Mouse (Mus musculus) right cerebral cortex, adult 18-20 months (tissue): Measurements from ENCODE around the gene 1110004F10Rik.
"Not testable (repeated sequence)": the region's sequence is repeated elsewhere in the genome, so short reads cannot be mapped to it uniquely, and the experiment has no call there.

ENCODE experiments used
- DNase-seq: peaks from one replicate; pipeline ENCODE4 v3.0.0; 2022; ENCODE audit warnings: mixed read lengths

1110004F10Rik gene

DNA sequence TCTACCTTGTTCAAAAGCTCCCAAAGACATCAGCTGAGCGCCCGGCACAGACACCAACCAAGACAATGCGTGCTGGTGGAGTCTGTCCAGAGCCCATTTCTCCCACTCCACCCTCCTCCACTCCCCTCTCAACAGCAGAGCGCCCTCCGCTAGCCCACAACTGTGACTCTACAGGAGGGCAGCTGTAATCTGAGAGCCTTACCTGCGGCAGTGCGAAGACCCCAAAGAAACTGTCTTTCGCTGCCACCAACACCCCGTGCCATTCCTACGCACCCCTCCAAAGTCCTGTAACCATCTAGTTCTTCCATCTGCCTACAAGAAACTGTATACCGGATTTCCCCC, at the start of gene 1110004F10Rik:
TSS of gene 1110004F10Rik (plus strand) at position 202 of the 342 bp plus-strand sequence.
- no peak for DNase-seq

DNA sequence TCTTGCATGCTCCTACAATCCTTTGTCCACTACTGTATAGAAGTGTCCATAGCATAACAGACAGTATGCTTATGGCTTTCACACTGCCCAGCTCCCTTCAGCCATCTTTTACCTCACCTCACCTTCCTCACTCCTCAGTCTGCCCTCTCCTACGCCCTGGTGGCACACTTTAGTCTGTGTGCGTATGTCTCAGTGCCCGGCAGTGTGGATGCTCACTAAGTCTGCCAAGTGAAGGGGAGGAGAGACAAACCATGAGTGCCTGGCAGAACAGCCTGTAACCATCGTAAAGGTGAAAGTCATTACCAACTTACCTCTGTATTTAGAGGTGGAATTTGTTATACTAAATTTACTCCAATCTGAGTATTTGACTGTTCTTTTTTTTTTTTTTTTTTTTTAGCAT, 36.5 kb upstream of the 1110004F10Rik start:
- no peak for DNase-seq

DNA sequence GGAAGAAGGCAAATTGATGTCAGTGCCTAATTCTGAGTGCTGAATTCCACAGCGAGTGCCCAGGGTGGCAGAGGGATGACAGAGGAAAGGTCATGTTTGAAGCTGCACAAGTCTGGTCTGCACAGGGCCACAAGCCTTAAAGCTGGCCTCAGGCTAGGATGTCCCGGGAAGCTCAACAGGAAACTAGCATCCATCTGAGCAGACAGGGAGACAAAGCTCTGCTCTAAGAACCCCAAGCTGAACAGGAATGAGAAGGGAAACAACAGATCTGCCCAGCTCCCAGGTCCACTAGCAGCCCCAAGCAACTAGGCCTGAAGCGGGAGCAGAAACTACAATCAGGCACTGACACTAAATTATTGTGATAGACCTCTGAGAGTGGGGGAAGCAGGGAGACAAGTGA, 9.2 kb upstream of the 1110004F10Rik start:
- no peak for DNase-seq

DNA sequence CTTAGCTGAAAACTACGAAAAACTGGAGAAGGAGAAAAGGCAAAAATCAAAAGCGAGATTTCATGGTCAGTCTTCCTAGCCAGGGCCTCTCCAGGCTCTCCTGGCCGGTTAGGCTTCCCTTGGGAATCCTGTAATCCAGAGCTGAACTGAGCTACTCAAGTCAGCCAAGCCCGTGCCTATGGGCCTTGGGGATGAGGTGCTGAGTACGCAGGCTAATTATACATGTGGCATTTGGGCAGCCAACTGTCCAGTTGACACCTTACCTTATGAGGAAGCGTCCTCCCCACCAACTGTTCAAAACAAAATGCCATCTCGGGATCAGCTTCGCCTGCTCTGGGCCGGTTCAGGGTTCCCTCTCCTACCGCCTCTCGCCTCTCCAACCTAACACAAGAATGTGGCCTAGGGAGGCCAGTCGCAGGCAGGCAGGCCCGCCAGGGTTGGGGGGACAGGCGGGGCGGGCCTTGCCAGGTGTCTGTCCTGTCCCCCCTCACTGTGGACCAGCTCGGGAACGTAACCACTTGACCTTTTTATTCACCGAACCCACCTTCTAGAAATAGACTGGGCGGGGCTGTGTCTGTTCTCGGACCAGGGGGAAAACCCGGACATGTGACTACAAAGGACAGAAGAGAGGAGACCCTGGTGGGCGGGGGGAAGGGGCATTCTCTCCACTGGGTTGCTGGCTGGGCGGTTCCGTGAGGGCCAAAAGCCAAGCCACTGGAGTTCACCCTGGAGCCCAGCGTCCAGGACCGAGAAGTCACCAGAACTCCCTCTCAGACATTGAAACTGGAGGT, 8.4 kb upstream of the 1110004F10Rik start:
- no peak for DNase-seq

DNA sequence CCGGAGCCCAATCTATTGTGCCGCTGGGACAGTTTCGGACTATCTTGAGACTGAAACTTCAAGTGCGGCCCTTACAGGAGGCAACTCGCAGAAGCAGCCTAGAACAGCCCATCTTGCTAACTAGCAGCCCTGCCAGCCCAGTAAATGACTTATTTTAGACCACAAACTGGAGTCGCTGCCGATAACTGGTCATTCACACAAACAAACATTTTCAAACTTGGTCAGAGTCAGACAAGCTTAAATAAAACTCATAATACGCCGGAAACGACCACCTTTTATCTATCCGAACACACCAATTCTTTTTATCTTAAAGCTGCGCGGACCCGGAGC, 7.8 kb upstream of the 1110004F10Rik start:
- DNase-seq = no peak

DNA sequence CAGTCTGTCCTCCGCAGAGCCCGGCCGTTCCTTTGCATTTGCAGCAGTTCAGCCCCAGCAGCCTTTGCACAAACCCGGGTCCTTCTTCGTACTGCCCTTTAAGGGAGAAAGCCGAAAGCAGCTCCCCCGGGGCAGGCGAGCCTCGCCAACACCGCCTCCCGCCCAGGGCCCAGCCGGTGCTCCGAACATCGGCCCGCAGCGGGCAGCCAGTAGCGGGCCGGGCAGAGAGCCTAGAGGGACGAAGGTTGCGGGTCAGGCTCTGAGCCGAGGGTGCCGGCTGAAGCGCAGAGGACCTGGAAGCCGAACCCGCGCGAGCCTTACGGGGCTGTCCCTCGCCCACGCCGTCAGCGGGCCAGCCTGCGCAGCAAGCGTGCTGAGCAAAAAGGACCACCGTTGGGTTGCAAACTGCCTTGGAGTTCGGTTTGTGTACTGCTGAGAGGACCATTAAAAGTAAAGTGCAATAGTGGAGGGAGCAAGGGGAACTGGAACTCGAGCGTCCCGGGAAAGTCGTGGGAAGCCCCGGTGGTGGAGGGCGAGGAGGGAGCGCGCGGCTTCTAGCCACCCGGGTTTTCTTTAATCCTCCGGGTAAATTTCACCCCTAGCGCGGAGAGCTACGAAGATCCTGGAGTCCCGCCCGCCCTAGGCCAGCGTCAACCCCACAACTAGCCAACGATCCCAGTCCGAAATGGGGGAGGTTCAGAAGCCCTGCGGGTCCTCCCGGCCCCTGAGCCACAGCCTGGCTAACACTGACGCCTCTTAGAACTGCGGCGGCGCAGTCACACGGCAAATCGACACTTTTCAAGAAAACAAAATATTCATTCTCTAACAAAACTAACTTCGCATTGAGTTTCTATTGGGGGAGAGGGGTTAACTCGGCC, 7.2 kb upstream of the 1110004F10Rik start:
- peak; percentile 14 for DNase-seq

DNA sequence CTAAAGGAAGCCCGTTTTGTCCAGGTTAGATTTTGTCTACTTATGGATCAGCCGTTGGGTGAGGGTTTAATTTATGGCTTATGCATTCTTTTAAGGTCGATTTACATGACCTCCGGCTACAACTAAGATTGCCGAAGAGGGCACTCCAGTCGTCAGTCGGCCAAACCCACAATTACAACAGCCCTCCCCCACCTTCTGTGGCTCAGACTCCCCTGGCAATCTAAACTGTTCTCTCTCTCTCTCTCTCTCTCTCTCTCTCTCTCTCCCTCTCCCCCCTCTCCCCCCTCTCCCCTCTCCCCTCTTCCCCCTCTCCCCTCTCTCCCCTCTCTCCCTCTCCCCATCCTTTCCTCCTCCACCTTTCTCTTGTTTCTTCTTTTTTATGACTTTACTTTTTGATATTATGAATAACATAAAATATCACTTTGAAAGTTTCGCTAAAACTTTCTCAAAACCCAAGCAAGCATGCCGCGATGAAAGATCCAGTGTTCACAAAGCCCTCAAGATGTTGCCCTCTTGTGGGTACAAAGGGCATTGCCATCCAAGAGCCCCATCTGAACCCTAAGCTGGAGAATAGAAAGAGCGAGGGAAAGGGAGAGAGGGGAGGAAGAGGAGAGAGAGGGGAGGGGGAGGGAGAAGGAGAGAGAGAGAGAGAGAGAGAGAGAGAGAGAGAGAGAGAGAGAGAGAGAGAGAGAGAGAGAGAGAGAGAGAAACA, 6.4 kb upstream of the 1110004F10Rik start:
- DNase-seq = peak; percentile 74

DNA sequence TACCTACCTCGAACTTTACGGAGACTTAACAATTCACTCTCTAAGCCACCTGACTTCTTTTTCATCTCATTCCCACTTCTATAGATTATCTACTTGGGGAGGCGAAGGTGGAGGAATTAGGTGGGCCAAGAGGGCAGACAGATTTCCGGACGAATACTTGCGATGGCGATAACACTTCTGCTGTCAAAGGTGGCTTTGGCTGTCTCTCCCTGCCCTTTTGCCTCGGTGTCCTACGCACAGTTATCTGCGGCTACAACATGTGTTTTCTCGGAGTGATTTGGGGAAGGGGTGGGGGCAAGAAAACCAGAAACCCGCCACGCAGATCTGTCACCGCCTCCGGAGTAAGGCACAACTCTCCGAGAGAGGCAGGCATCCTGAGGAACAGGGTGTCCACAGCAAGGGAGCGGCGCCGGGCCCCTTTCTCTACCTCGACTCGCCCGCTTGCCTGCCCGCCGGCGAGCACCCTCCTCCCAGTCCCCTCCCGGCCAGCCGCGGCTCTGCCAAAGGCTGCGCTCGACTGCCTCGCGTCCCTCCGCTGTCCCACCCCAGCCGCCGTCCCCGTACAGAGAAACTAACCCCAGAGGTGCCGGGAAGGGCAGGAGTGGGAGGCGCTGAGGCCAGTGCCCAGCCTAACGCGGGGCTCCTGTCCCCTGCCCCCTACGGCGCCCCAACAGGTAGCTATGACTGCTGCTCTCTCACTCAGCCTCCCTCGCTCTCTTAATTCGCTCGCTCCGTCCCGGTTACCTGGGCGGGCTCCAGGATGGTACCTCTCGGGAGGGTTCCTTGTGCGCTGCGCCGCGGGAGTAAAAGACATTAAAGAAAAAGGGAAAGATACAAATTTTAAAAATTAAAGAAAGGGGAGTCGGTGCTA, 5.6 kb upstream of the 1110004F10Rik start:
- peak; percentile 36 for DNase-seq

DNA sequence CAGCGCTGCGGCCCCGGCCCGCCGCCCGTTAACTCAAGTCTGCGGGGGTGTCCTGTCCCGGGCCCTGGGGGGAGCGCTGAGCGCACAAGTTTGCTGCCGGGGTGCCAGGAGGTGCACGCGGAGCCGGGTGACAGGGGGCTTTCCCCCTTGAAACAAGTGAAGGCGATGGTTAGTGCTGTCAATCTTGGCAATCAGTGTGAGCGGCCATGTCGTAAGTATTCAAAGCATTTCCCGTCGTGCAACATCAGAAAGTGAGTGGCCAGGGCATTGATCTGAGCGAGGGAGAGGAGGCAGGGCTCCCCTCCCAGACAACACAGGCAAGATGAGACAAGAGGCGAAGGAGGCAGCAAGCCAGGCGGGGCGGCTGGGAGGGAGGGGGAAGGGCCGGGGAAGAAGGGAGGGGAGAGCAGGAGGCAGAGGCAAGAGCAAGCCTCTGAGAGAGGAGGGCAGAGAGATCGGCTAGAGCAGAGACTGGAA, 4.9 kb upstream of the 1110004F10Rik start:
- DNase-seq = peak; percentile 34

DNA sequence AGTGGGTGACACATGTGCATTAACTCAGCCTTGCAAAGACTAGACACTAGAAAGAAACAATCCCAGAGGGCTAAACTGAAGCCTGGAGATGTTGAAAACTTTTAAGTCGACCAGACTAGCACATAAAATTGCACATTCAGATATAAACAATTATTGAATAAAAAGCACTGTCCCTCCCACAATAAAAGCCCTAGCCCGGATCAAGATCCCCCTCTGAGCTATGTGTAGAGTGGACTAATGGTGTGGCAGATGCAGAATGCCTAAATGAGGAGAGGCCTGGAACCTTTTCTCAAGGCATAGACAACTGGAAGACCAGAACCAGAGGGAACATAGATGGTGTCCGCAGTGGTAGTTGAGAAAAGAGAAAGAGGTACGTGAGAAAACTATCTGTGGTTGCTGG, 3.7 kb upstream of the 1110004F10Rik start:
- DNase-seq = no peak

DNA sequence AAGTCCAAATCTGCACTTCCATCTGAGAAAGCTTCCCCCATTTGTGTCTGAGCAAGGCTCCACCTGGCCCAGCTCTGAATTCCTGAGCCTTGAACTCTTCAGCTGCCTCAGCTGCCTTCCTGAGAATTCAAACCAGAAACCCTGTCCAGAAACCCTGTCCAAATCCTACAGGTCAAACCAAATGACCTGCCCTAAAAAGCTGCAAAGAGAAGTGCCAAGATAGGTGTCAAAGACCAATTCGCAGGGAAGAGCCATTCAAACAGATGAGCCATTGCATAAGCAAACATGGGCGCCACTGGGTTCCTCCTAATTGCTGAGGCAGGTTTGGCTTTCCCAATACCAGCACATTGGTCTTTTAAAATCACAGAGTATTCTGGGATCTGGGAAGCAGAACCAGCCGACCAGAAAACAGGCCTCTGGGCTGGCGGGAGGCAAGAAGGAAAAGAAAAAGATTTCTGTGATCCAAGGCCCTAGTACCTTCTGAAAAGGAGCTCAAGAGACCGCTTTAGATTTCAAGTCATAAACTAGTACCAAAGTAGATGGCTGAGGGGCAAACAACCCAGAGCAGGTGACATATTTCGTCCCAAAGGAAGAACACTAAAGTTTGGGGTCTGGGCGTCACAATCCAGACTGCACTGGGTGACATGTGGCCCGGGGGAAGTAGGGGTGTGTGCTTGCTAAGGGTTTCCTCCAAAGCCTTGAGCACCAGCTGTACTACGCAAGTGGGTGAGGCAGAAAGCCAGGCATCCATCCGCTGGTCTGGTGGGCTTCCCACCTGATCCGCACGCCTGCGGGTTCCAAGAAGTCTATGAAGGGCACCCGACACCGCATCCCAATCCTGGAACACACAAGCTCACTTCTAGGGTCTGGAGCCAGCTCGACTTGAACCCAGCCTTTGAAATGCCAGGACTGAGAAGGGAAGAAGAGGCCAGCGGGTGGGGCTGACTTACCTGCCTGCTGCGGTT, 2.3 kb upstream of the 1110004F10Rik start:
- no peak for DNase-seq

DNA sequence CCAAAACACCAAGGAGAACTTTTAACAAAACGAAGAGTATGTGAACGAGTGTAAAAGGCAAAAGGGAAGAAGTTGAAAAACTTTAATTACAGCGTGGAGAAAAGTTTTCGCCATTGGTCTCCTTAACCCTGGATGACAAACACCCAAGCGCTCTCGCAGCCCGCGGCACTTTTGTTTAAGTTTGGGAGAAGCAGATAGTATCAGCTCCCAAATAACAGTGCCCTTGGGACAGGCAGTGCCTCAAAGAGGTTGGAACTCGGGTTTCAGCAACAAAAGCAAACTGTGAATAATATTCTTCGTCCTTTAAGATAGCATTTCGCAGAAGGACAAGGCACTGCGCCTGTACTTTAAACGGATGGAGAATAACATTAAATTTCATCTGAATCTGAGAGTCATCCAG, 1.2 kb upstream of the 1110004F10Rik start:
- DNase-seq = no peak

DNA sequence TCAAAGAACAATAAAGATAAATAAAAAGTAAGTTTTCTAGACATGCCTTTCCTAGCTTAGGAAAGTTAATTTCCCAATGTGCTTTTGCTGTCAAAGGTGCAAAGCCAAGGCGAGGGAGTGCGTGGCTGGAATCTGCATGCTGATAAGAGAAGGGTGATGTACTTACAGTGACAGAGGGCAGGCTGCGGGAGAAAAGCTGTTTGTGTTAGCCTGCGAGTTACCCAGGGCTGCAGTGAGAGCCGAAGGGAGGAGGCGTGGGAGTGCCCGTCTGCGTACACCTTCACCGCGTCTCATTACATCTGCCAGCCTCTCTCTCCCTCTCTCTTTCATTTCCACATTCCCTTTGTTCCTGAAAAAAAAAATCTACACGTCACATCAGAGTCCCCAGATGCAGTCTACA, 686 bp upstream of the 1110004F10Rik start, which contains the start of gene Sox6:
TSS of gene Sox6 (minus strand) at position 286 of the 400 bp plus-strand sequence.
- DNase-seq = no peak

DNA sequence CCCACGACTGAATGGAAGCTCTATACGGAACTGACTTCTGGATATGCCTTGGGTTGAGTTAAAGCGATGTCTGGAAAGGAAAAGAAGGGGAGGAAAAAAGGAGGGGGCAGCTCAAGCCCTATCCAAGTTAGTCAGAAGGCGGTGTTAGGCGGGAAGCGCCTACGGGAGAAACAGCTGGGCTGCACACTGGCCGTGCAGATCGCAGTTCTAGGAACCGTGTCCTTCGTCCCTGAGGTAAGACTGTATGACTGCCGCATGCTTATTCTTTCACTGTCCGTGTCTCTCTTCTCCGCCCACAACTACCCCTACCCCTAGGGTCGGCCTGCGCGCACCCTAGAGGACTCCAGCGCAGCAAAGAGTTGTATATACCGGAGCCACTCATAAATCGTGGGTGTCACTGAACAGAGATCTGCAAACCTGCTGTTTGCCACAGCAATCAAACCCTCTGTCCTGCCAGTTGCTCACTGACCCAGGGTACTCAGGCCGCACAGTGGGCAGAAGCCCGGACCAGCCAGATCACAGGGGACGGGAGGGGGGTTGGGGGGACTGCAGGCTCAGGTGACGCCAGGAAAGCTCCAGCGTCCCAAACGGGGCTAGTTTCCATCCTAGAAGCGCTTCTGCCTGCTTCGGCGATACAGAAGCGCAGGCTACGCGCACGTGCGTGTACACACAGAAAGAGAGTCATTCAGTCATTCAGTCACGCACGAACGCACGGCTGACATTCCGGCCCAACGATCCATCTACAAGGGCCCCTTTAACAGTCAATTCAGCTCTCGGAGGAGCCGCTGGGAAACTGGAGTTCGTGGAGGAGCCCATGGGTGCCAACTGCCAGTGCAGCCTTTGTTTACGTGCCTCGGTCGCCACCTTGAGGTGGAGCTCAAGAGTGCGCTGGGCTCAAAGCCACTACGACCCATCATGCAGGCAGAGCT, 605 bp downstream of the 1110004F10Rik start:
- peak; percentile 85 for DNase-seq

DNA sequence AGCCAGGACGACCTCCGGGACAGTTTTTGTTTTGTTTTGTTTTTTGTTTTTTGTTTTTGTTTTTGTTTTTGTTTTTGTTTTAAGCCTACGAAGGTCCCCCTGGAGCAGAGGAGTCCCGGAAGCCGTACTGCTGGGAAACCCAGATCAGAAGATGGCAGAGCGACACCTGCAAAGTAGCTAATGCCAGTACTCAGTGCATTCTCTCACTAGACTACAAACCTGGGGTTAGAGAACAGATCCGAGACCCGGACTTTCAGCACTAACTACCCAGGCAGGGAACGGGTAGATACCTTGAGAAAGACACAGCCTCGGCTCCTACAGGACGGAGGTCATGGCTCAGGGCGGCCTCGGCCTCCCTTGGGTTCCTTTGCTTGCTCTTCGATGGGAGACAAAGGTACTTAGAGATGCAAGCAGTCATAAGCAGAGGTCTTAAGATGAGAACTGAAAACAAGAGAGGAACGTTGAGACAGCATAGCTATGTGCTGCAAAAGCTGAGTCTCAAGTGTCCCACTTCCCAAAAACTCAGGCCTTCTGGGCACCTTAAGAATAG, 1.3 kb downstream of the 1110004F10Rik start:
- DNase-seq = no peak

DNA sequence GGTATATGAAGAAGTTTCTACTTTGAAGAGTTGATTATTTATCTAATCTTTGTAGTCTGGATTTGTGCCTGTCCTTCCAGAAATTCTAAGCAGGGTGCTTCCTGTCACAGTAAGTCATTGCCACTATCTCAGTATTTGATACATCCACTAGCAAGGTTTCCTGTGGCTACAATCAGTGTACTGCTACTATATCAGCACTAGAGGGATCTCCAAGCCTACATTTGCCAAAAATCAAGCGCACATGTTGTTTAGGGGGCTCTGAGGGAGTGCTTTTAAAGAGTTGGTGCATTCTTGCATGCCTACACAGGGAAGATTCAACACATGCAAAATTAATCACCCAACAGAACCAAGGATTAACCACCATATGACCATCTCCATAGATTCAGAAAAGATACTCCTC, 21.5 kb downstream of the 1110004F10Rik start:
- no peak for DNase-seq

DNA sequence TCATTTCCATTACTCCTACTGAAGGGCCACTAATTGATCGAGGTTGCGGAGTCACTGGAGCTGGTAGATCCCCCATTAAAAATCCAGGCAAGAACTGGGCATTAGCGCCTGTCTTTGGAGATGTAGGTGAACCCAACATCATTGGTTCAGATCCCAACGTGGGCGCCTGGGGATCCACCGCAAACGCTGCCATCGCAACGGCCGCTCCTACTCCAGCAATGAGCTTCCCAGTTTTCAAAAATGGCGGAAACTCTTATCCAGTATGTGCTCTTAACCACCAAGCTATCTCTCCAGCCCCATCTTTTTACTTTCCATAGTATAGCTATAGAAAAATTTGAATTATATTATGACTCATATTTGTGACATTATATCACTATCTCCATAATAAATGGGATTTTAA, 45.2 kb downstream of the 1110004F10Rik start, which contains the start of gene Gm4353:
TSS of gene Gm4353 (minus strand) at position 270 of the 400 bp plus-strand sequence.
- DNase-seq = not testable (repeated sequence)

DNA sequence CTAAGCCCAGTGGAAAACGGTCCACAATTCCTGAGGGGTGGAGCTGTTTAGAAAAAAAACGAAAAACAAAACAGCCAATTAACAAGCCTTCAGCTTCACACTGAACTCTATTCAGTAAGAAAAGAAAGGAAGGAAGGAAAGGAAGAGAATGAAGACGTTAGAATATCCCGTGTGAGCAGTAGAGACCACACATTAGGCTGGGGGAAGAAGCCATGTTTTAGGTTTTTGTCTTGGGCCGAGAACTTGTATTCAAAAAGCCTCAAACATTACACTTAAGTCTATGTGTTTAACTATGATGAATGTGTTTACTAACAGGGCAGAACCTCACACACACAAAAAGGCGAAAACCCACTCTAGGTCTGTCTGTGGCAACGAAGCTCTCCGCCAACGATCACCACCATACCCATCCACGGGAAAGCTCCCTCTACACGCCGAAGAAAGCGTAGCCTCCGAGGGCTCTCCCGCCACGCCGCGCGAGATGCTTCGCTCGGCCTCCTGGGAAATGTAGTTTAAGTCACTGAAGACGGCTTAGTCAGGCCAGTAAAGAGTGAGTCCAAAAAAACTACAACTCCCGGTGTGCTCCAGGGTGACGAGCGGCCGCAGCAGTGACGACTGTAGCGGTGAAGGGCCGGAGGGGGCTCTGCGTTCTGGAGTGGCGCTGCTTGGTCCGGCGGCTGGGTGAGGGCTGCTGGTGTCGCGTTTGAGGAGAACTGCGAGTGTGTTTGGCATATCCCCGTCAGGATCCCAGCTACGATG, 53.7 kb downstream of the 1110004F10Rik start:
- peak; percentile 97 for DNase-seq

DNA sequence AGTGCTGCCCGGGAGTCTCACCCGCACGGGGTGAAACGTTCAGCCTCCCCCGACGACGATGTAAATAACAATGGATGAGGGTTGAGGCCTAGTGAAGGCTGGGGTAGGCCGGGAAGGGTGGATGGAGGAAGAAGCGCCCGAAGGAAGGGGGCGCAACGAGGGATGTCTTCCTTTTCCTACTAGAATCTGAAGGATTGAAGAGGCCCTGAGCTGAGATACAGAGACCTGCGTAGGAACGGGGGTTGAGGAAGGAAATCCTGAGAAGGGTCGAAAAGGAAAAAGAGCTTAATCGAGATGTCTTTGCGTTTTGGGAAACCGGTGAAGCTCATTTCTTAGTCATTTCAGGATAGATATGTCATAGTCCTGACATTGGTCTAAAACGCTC, 54.3 kb downstream of the 1110004F10Rik start:
- no peak for DNase-seq
